Mouse (Mus musculus): ENCODE results near the gene Iffo1. TPM values are rescaled to one million over a fixed set of nuclear protein-coding genes. Genes with fewer than 3 reads are reported as not detected.
A peak's percentile ranks its signal among the peaks of the same experiment; 100 is the strongest.

The Iffo1 gene
- polyA plus RNA-seq, 1 experiment = 18.4 TPM

GRCm38 (mm10) chr6:125175469-125175868 is 30.4 kb downstream of the Iffo1 start:
- Histone ChIP-seq H3K79me2 (ENCODE audit: control insufficient read depth, insufficient read depth) (no peaks in the 10 kb centered on the region), H3K79me3 (ENCODE audit: low read depth) (no peaks in the 10 kb centered on the region), H3K36me3 (ENCODE audit: control insufficient read depth, insufficient read depth) (peaks cover 83% of the 10 kb centered on the region), H3ac (ENCODE audit: control insufficient read depth, insufficient read length, low read depth) (no peak overlapping the region), H3K4me3 (ENCODE audit: insufficient read depth, poor library complexity, severe bottlenecking) (no peak overlapping the region), H3K27me3 (ENCODE audit: control insufficient read depth, insufficient read depth, insufficient read length) (no peaks in the 10 kb centered on the region)
- no peak for TF ChIP-seq FOSL1 (IDR thresholded peaks at IDR 0.05; ENCODE audit: insufficient read depth, low read length, poor library complexity, severe bottlenecking)
- no peak for TF ChIP-seq USF1 (IDR thresholded peaks at IDR 0.05; ENCODE audit: low read depth)
- TF ChIP-seq MAX (IDR thresholded peaks at IDR 0.05) = no peak

DNA sequence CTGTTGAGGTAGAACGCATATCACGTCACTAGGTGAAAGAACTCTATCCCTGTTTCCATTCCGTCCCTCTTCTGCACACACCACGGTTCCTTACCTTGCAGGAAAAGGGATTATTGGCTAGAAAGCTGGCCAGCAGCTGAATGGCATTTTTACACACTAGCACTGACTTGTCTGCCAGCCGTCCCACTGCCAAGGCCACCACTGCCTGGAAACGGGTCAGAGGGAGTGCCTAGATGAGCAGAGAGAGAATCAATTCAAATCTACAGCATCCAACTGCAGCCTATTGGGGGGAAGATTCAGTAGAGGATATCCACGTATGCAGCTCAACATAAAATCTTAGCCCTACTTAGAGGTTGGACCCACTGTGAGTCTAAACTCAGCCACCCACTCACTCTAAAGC is 34.6 kb downstream of the Iffo1 start:
- Histone ChIP-seq H3K4me3 (ENCODE audit: insufficient read depth, poor library complexity, severe bottlenecking) (no peak overlapping the region), H3ac (ENCODE audit: control insufficient read depth, insufficient read length, low read depth) (no peak overlapping the region), H3K79me2 (ENCODE audit: control insufficient read depth, insufficient read depth) (no peaks in the 10 kb centered on the region), H3K27me3 (ENCODE audit: control insufficient read depth, insufficient read depth, insufficient read length) (no peaks in the 10 kb centered on the region), H3K79me3 (ENCODE audit: low read depth) (no peaks in the 10 kb centered on the region), H3K36me3 (ENCODE audit: control insufficient read depth, insufficient read depth) (peaks cover 85% of the 10 kb centered on the region)
- TF ChIP-seq CEBPB (IDR thresholded peaks at IDR 0.05; ENCODE audit: low read depth) = no peak
- TF ChIP-seq MAX (IDR thresholded peaks at IDR 0.05) = no peak
- TF ChIP-seq MYOD1 (IDR thresholded peaks at IDR 0.05; ENCODE audit: control insufficient read depth, insufficient read length, low read depth) = no peak
- TF ChIP-seq MYOG (IDR thresholded peaks at IDR 0.05; ENCODE audit: control insufficient read depth, extremely low read depth, insufficient read length) = no peak
- no peak for TF ChIP-seq FOSL1 (IDR thresholded peaks at IDR 0.05; ENCODE audit: insufficient read depth, low read length, poor library complexity, severe bottlenecking)
- no peak for TF ChIP-seq CTCF (IDR thresholded peaks at IDR 0.05; ENCODE audit: control insufficient read depth, insufficient read depth, insufficient read length)

DNA sequence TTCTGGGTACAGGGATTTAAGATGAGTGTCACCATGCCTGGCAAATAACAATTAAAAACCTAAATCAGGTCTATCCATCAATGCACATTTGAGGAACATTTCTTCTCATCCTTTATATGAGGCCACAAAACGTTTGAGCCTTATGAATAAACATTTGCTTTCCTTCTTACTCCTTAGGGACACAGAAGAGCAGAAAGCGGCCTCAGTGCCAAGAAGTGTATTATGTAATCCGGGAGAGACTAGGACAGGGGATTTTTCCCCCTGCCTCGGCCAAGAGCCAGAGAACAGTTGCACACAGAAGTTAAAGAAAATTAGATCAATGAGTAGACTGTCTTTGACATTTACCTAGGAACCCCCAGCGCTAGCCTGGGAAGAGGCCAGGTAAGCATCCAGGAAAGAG is 37.1 kb downstream of the Iffo1 start:
- Histone ChIP-seq H3K4me3 (ENCODE audit: insufficient read depth, poor library complexity, severe bottlenecking) (no peak overlapping the region), H3K36me3 (ENCODE audit: control insufficient read depth, insufficient read depth) (peaks cover 87% of the 10 kb centered on the region), H3ac (ENCODE audit: control insufficient read depth, insufficient read length, low read depth) (no peak overlapping the region), H3K79me3 (ENCODE audit: low read depth) (no peaks in the 10 kb centered on the region), H3K79me2 (ENCODE audit: control insufficient read depth, insufficient read depth) (peaks cover under 1% of the 10 kb centered on the region), H3K27me3 (ENCODE audit: control insufficient read depth, insufficient read depth, insufficient read length) (no peaks in the 10 kb centered on the region)
- no peak for TF ChIP-seq MYOG (IDR thresholded peaks at IDR 0.05; ENCODE audit: control insufficient read depth, extremely low read depth, insufficient read length)
- TF ChIP-seq CTCF (IDR thresholded peaks at IDR 0.05; ENCODE audit: control insufficient read depth, insufficient read depth, insufficient read length) = no peak
- TF ChIP-seq CEBPB (IDR thresholded peaks at IDR 0.05; ENCODE audit: low read depth) = no peak
- TF ChIP-seq MYOD1 (IDR thresholded peaks at IDR 0.05; ENCODE audit: control insufficient read depth, insufficient read length, low read depth) = no peak
- TF ChIP-seq FOSL1 (IDR thresholded peaks at IDR 0.05; ENCODE audit: insufficient read depth, low read length, poor library complexity, severe bottlenecking) = no peak
- no peak for TF ChIP-seq MAX (IDR thresholded peaks at IDR 0.05)
- TF ChIP-seq USF1 (IDR thresholded peaks at IDR 0.05; ENCODE audit: low read depth) = no peak

- H3K36me3 ChIP-seq (ENCODE audit: control insufficient read depth, insufficient read depth) = peaks cover 79% of the 10 kb centered on the region
- no peaks in the 10 kb centered on the region for H3K27me3 ChIP-seq (ENCODE audit: control insufficient read depth, insufficient read depth, insufficient read length)
- H3K4me3 ChIP-seq (ENCODE audit: insufficient read depth, poor library complexity, severe bottlenecking) = no peak overlapping the region
- H3ac ChIP-seq (ENCODE audit: control insufficient read depth, insufficient read length, low read depth) = no peak overlapping the region
- H3K79me3 ChIP-seq (ENCODE audit: low read depth) = peaks cover 20% of the 10 kb centered on the region
- H3K79me2 ChIP-seq (ENCODE audit: control insufficient read depth, insufficient read depth) = peaks cover 41% of the 10 kb centered on the region
- no peak for TF ChIP-seq USF1 (IDR thresholded peaks at IDR 0.05; ENCODE audit: low read depth)
- TF ChIP-seq MYOD1 (IDR thresholded peaks at IDR 0.05; ENCODE audit: control insufficient read depth, insufficient read length, low read depth) = no peak
- no peak for TF ChIP-seq MYOG (IDR thresholded peaks at IDR 0.05; ENCODE audit: control insufficient read depth, extremely low read depth, insufficient read length)
- TF ChIP-seq CEBPB (IDR thresholded peaks at IDR 0.05; ENCODE audit: low read depth) = no peak
- TF ChIP-seq FOSL1 (IDR thresholded peaks at IDR 0.05; ENCODE audit: insufficient read depth, low read length, poor library complexity, severe bottlenecking) = no peak
- TF ChIP-seq CTCF (IDR thresholded peaks at IDR 0.05; ENCODE audit: control insufficient read depth, insufficient read depth, insufficient read length) = no peak
- no peak for TF ChIP-seq MAX (IDR thresholded peaks at IDR 0.05)
Measured at GRCm38 (mm10) chr6:125186203-125186602, 41.2 kb downstream of the Iffo1 start.

GRCm38 (mm10) chr6:125190816-125191215 is 45.8 kb downstream of the Iffo1 start:
- peaks cover 39% of the 10 kb centered on the region for H3K79me3 ChIP-seq (ENCODE audit: low read depth)
- peaks cover 71% of the 10 kb centered on the region for H3K79me2 ChIP-seq (ENCODE audit: control insufficient read depth, insufficient read depth)
- peaks cover 66% of the 10 kb centered on the region for H3K36me3 ChIP-seq (ENCODE audit: control insufficient read depth, insufficient read depth)
- H3K27me3 ChIP-seq (ENCODE audit: control insufficient read depth, insufficient read depth, insufficient read length) = no peaks in the 10 kb centered on the region
- H3ac ChIP-seq (ENCODE audit: control insufficient read depth, insufficient read length, low read depth) = peak overlapping the region; percentile 85
- peak overlapping the region; percentile 74 for H3K4me3 ChIP-seq (ENCODE audit: insufficient read depth, poor library complexity, severe bottlenecking)
- TF ChIP-seq MYOG (IDR thresholded peaks at IDR 0.05; ENCODE audit: control insufficient read depth, extremely low read depth, insufficient read length) (no peak), FOSL1 (IDR thresholded peaks at IDR 0.05; ENCODE audit: insufficient read depth, low read length, poor library complexity, severe bottlenecking) (no peak), MAX (IDR thresholded peaks at IDR 0.05) (no peak), CTCF (IDR thresholded peaks at IDR 0.05; ENCODE audit: control insufficient read depth, insufficient read depth, insufficient read length) (no peak), MYOD1 (IDR thresholded peaks at IDR 0.05; ENCODE audit: control insufficient read depth, insufficient read length, low read depth) (no peak)

DNA sequence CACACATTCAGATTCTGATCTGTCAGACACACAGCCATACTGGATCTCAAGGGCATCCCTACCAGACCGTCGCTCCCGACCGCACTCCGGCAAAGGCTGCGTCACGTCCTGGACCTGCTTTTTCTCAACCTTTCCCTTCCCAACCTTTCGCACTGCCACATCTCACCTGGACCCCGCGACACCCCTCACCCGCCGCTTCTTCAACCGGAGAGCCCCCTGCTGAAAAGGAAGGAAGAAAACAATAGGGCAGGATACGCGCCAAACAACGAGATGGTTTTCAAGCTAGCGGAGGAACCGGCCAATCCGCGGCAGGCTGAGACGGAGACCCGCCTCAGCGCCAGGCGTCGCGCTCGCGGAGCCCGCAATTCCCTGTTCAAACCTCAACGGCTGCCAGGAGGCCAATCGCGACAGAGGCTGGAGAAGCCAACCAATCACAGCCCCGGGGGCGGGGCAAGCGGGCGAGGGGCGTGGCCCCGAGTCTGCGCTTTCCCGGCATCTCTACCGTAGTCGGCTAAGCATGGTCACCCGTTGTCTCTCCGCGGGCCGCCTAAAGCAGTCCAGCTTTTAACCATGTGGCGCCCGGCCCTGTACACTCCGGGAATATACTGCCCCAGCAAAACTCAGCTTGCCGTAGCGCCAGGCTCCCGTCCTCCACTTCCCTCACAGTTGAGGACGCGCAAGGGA is 46.4 kb downstream of the Iffo1 start, which contains the start of the genes Ncapd2 and Mrpl51:
Gene Ncapd2 (minus strand): TSS at position 370 of the 684 bp plus-strand sequence.
Gene Mrpl51 (plus strand): TSS at position 470 of the 684 bp plus-strand sequence.
- Histone ChIP-seq H3K79me3 (ENCODE audit: low read depth) (peaks cover 39% of the 10 kb centered on the region), H3K79me2 (ENCODE audit: control insufficient read depth, insufficient read depth) (peaks cover 71% of the 10 kb centered on the region), H3K36me3 (ENCODE audit: control insufficient read depth, insufficient read depth) (peaks cover 65% of the 10 kb centered on the region), H3K4me3 (ENCODE audit: insufficient read depth, poor library complexity, severe bottlenecking) (peak within 1 kb of the TSS; percentile 74), H3ac (ENCODE audit: control insufficient read depth, insufficient read length, low read depth) (peak within 1 kb of the TSS; percentile 93), H3K27me3 (ENCODE audit: control insufficient read depth, insufficient read depth, insufficient read length) (no peaks in the 10 kb centered on the region)
- TF ChIP-seq MAX (IDR thresholded peaks at IDR 0.05) (peak; percentile 16), CTCF (IDR thresholded peaks at IDR 0.05; ENCODE audit: control insufficient read depth, insufficient read depth, insufficient read length) (no peak), CEBPB (IDR thresholded peaks at IDR 0.05; ENCODE audit: low read depth) (peak; percentile 52)
